Mouse (Mus musculus) forebrain, embryonic 16.5 days (tissue): ENCODE data around the gene Zxdc. TPM values are rescaled to one million over a fixed set of nuclear protein-coding genes. Genes with fewer than 3 reads are reported as not detected.
A peak's percentile ranks its signal among the peaks of the same experiment; 100 is the strongest.

Source experiments
- ATAC-seq: fragments of 200-750 bp; cut with Nextera tagmentation; 2 replicates; pipeline ENCODE4 v1.8.0; 2017; ENCODE audit warnings: mild to moderate bottlenecking, moderate library complexity
- H3K27ac ChIP-seq: fragments of 300-500 bp; sonication (generic); 2 replicates; pipeline ENCODE4 v1.5.1; 2014; ENCODE audit warnings: low read length, control low read depth
- H3K27me3 ChIP-seq: fragments of 300-500 bp; sonication (generic); replicated peaks from 2 replicates; pipeline ENCODE4 v1.6.1; 2014; ENCODE audit warnings: low read length; ENCODE audit not compliant: control insufficient read depth, insufficient read depth
- H3K36me3 ChIP-seq: fragments of 300-500 bp; sonication (generic); 2 replicates; pipeline ENCODE4 v1.6.1; 2014; ENCODE audit not compliant: control insufficient read depth, insufficient read depth
- H3K4me1 ChIP-seq: fragments of 300-500 bp; sonication (generic); replicated peaks from 2 replicates; pipeline ENCODE4 v1.6.1; 2014; ENCODE audit warnings: low read length; ENCODE audit not compliant: control insufficient read depth, insufficient read depth
- H3K4me2 ChIP-seq: fragments of 300-500 bp; sonication (generic); 2 replicates; pipeline ENCODE4 v1.6.1; 2014; ENCODE audit warnings: mild to moderate bottlenecking, low read length, control low read depth
- H3K4me3 ChIP-seq: fragments of 300-500 bp; sonication (generic); replicated peaks from 2 replicates; pipeline ENCODE4 v1.5.1; 2014; ENCODE audit warnings: mild to moderate bottlenecking, low read length, control low read depth
- H3K9ac ChIP-seq: fragments of 300-500 bp; sonication (generic); replicated peaks from 2 replicates; pipeline ENCODE4 v1.6.1; 2014; ENCODE audit warnings: low read depth, low read length, control low read depth
- H3K9me3 ChIP-seq: fragments of 300-500 bp; sonication (generic); 2 replicates; pipeline ENCODE4 v1.6.1; 2016; ENCODE audit warnings: low read length; ENCODE audit not compliant: control insufficient read depth
- WGBS: fragments of 180-500 bp; shearing (Covaris S2); extraction: QIAGEN DNeasy Blood & Tissue Kit; methylation state at CpG from one replicate; pipeline ENCODE4 v1.1.7; 2014; 5-methylcytosine and 5-hydroxymethylcytosine counted together
- polyA plus RNA-seq: library from polyadenylated mRNA; unstranded; fragments of >200 nt; fragmentation: Nextera tagmentation; extraction: Ambion mirVana; gene quantifications from 2 replicates; pipeline ENCODE4 v1.2.1, GENCODE M21; 2015

Zxdc gene
- polyA plus RNA-seq, 1 experiment from 2014 or later: 10.4 TPM

DNA sequence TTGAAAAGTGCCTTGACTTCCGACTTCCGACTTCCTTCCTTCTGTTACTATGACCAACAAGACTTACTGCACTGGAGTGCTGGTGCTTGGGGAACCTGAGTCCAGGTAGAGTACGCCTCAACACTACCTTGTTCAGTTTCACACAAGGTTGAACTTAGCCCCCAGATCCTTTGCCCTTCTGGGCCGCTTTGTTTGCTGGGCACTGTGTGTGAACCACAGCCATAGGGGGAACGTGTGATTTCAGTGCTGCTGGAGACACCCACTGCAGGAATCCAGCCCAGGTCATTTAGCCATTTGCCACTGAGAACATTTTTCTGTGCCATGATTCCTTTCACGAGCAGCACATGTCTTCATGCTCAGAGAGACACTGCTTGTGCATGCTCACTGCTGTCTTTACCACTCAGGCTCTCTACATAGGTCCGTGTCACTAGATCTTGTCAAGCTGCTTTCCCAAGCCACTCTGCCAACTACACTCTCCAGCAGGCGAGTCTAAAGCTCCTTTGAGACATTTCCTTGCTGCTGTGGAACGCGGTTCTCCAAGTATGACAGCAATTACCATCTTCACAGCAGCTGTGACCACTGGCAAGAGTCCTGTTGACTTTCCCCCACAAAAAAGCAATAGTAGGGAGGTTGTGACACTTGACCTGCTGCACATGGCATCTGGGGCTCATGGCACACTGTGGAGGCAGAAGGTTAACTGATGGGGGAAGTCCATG, 67.1 kb downstream of the Zxdc start:
- WGBS: 87% methylated on average over 10 of the region's 10 CpGs
- H3K4me3 ChIP-seq: no peak overlapping the region
- no peaks in the 10 kb centered on the region for H3K27me3 ChIP-seq
- H3K27ac ChIP-seq: no peak overlapping the region
- H3K9ac ChIP-seq: no peak overlapping the region
- H3K9me3 ChIP-seq: no peaks in the 10 kb centered on the region
- H3K36me3 ChIP-seq: no peaks in the 10 kb centered on the region
- H3K4me1 ChIP-seq: no peaks in the 10 kb centered on the region
- H3K4me2 ChIP-seq: no peak overlapping the region
- ATAC-seq: no peak

DNA sequence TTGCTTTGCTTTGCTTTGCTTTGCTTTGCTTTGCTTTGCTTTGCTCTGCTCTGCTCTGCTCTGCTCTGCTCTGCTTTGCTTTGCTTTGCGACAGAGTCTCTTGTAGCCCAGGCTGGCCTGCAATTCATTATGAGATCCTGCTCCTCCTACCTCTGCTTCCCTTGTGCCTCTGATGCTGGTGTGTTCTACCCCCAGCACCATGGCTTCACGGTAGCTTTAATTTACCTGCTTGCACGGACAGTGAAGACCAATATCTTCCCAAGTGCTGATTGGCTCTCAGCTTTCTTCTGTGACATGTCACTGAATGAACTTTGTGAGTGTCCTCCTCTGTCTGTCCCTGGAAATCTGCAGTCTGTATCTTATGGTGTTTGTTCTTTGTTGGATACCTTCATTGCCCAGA, 67.7 kb downstream of the Zxdc start:
- no peak for ATAC-seq
- Histone ChIP-seq H3K4me1 (no peaks in the 10 kb centered on the region), H3K36me3 (no peaks in the 10 kb centered on the region), H3K9ac (no peak overlapping the region), H3K27ac (no peak overlapping the region), H3K4me2 (no peak overlapping the region), H3K27me3 (no peaks in the 10 kb centered on the region), H3K4me3 (no peak overlapping the region), H3K9me3 (no peaks in the 10 kb centered on the region)
- WGBS: 93% methylated on average over 3 of the region's 3 CpGs

DNA sequence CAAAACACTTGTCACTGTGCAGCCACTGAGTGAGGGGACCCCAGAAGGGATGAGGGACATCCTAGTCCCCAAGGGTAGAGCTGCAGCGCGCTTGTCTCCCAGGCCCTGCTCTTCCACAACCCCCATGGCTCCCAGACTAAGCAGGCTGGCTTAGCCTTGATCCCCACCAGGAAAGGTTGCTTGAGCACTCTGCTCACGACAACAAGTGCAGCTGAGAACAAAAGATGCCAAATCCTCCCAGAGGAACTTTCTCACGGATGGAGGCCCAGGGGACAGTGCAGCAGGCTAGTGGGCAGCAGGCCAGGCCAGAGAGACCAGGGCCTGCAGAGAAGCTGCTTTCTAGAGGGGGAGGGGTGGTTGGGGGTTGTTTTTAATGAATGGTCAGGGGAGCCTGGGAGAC, 77.6 kb downstream of the Zxdc start:
- Histone ChIP-seq H3K4me3 (no peak overlapping the region), H3K36me3 (no peaks in the 10 kb centered on the region), H3K27me3 (no peaks in the 10 kb centered on the region), H3K9ac (no peak overlapping the region), H3K27ac (no peak overlapping the region), H3K4me1 (peaks cover 5% of the 10 kb centered on the region; the same call in 1 of the 2 replicates), H3K9me3 (no peaks in the 10 kb centered on the region), H3K4me2 (no peak overlapping the region)
- ATAC-seq: peak; percentile 76
- WGBS: 21% methylated on average over 4 of the region's 4 CpGs

DNA sequence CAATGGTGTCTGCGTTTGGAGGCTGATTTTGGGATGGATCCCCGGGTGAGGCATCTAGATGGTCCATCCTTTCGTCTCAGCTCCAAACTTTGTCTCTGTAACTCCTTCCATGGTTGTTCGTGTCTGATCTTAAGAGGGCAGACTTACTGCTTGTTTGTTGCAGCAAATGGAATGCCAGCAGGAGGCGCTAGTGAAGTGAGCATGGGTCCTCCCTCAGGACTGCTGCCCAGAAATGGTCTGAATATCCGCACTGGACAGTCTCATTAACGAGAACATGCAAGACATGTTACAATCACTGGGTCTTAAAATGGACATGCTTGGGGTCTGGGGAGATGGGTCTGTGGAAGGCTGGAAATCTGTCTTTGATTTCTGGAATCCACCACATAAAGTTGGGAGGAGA, 80.9 kb downstream of the Zxdc start:
- no peak for ATAC-seq
- H3K4me2 ChIP-seq: no peak overlapping the region
- no peaks in the 10 kb centered on the region for H3K27me3 ChIP-seq
- WGBS: 23% methylated on average over 7 of the region's 7 CpGs
- no peak overlapping the region for H3K4me3 ChIP-seq
- H3K36me3 ChIP-seq: no peaks in the 10 kb centered on the region
- H3K9ac ChIP-seq: no peak overlapping the region
- H3K27ac ChIP-seq: no peak overlapping the region
- no peaks in the 10 kb centered on the region for H3K9me3 ChIP-seq
- peaks cover 5% of the 10 kb centered on the region; the same call in 1 of the 2 replicates for H3K4me1 ChIP-seq

DNA sequence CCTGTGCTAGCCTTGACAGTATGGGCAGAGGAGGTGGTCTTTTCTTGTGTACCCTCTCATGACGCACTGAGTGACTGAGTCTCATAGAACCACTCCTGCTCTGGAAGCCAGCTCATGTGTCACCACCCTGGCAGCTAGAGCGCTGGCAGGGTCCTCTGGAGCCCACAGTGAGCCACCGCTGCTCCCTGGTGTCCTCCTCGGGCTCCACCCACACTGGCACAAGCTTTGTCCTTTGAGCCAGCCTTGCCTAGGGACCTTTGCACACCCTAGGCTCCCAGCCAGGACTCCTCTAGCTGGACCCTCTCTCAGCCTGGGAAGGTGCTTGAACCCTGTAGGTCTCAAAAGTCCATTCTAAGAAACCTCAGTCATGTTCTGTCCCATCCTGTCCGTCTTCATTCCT, 81.4 kb downstream of the Zxdc start:
- WGBS: 56% methylated on average over 5 of the region's 5 CpGs
- no peaks in the 10 kb centered on the region for H3K27me3 ChIP-seq
- peaks cover 5% of the 10 kb centered on the region; the same call in 1 of the 2 replicates for H3K4me1 ChIP-seq
- no peak overlapping the region for H3K4me3 ChIP-seq
- H3K9me3 ChIP-seq: no peaks in the 10 kb centered on the region
- ATAC-seq: peak; percentile 47; the same call in 1 of the 2 replicates
- H3K27ac ChIP-seq: no peak overlapping the region
- H3K9ac ChIP-seq: no peak overlapping the region
- no peaks in the 10 kb centered on the region for H3K36me3 ChIP-seq
- H3K4me2 ChIP-seq: no peak overlapping the region

DNA sequence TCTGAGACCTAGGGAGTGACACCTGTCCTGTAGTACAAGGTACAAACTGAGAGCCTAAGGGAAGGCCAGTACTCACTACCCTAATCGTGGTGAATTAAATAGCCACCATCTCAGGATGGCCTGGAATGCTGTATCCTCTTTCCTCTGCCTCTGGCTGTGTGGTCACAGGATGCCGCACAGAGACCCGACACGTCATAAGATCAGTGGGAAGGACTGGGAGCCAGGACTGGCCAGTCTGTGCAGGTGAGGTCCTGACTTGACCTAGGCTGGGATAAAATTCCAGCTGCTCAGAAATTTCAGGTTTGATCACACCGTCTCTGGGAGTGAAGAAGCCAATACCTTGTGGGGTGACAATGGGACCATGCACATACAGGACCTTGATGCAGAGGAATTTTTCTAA, 82.2 kb downstream of the Zxdc start:
- Histone ChIP-seq H3K9me3 (no peaks in the 10 kb centered on the region), H3K4me3 (no peak overlapping the region), H3K4me2 (no peak overlapping the region), H3K27ac (no peak overlapping the region), H3K36me3 (no peaks in the 10 kb centered on the region), H3K9ac (no peak overlapping the region), H3K4me1 (peaks cover 5% of the 10 kb centered on the region; the same call in 1 of the 2 replicates), H3K27me3 (no peaks in the 10 kb centered on the region)
- 93% methylated on average over 5 of the region's 5 CpGs for WGBS
- ATAC-seq: no peak

DNA sequence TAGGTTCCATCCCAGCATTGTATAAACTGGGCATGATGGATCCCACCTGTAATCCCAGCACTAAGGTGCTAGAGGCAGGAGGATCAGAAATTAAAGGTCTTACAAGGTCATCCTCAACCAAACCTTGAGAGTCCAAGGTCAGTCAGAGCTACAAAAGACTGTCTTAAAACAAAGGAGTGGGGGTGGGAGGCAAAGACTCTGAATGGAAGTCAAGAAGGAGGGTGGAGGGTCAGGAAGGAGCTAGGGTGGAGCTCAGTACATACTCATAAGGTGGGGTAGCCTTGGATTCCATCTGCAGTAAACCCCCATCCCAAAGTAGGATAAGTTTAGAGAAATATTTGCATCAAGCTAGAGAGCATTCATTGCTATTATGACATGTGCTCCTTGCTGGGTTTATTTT, 83.3 kb downstream of the Zxdc start:
- H3K4me1 ChIP-seq: no peaks in the 10 kb centered on the region
- H3K27me3 ChIP-seq: no peaks in the 10 kb centered on the region
- H3K4me2 ChIP-seq: no peak overlapping the region
- no peak overlapping the region for H3K4me3 ChIP-seq
- no peaks in the 10 kb centered on the region for H3K36me3 ChIP-seq
- no peak overlapping the region for H3K27ac ChIP-seq
- no peak for ATAC-seq
- H3K9ac ChIP-seq: no peak overlapping the region
- no peaks in the 10 kb centered on the region for H3K9me3 ChIP-seq

Other genes starting within 250 kb of the Zxdc start
- not detected in 2 replicates for gene Vmn1r51, start 246.9 kb upstream of the Zxdc start, polyA plus RNA-seq
- gene Vmn1r52, start 194.7 kb upstream of the Zxdc start, polyA plus RNA-seq: not detected in 2 replicates
- not detected in 2 replicates for gene V1ra8, start 166.7 kb upstream of the Zxdc start, polyA plus RNA-seq
- not detected in 2 replicates for gene Vmn1r53, start 145.1 kb upstream of the Zxdc start, polyA plus RNA-seq
- gene Vmn1r54, start 123.2 kb upstream of the Zxdc start, polyA plus RNA-seq: not detected in 2 replicates
- gene BC048671, start 68.3 kb upstream of the Zxdc start, polyA plus RNA-seq: not detected in 2 replicates
- not detected in 2 replicates for gene Chst13, start 44.3 kb upstream of the Zxdc start, polyA plus RNA-seq
- gene Uroc1, start 36.2 kb upstream of the Zxdc start, polyA plus RNA-seq: not detected in 2 replicates
- 4.4 and 5.4 TPM in 2 replicates for gene Cfap100, start 59.3 kb downstream of the Zxdc start, polyA plus RNA-seq
- 11.6 and 14.3 TPM in 2 replicates for gene Klf15, start 93.1 kb downstream of the Zxdc start, polyA plus RNA-seq
- gene Aldh1l1, start 116.9 kb downstream of the Zxdc start, polyA plus RNA-seq: 33.3 and 38.0 TPM in 2 replicates
- 2.4 and 3.3 TPM in 2 replicates for gene Slc41a3, start 235.2 kb downstream of the Zxdc start, polyA plus RNA-seq